Mouse (Mus musculus): ENCODE data around the gene Golph3. TPM values are rescaled to one million over a fixed set of nuclear protein-coding genes. Genes with fewer than 3 reads are reported as not detected.
A peak's percentile ranks its signal among the peaks of the same experiment; 100 is the strongest.

Gene Golph3
- polyA plus RNA-seq, 1 experiment from 2014 or later: 47.1 TPM

DNA sequence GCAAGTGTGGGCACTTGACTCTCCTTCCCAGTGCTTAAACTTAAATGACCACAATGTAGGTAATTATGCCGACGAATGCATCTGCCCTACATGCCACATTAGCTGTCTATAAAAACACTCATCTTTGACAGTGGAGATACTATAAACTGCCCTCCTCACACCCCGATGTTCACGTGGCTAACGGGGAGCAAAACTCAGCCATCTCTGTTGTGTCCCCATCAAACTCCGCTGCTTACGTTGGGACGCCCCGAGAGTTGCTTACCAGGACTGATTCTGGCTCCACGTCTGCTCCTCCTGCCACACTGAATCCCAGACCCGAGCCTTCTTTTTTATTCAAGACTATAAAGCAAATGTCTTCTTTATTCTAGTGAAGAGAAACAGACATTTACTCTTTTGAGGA, 47.1 kb downstream of the Golph3 start:
- H3K9ac ChIP-seq: no peak overlapping the region
- H3K4me2 ChIP-seq: peak overlapping the region; percentile 62; the same call in 1 of the 2 replicates
- peak overlapping the region; percentile 85 for H3K27ac ChIP-seq (replicated peaks)
- no peaks in the 10 kb centered on the region for H3K9me3 ChIP-seq (replicated peaks)
- H3K36me3 ChIP-seq (replicated peaks): no peaks in the 10 kb centered on the region
- no peak overlapping the region for H3K4me3 ChIP-seq (replicated peaks)
- 76% methylated on average over 11 of the region's 11 CpGs for WGBS (ENCODE audit: insufficient replicate concordance)
- peaks cover 41% of the 10 kb centered on the region for H3K4me1 ChIP-seq (replicated peaks)
- no peak for ATAC-seq (ENCODE audit: insufficient read depth)
- H3K27me3 ChIP-seq: no peaks in the 10 kb centered on the region

DNA sequence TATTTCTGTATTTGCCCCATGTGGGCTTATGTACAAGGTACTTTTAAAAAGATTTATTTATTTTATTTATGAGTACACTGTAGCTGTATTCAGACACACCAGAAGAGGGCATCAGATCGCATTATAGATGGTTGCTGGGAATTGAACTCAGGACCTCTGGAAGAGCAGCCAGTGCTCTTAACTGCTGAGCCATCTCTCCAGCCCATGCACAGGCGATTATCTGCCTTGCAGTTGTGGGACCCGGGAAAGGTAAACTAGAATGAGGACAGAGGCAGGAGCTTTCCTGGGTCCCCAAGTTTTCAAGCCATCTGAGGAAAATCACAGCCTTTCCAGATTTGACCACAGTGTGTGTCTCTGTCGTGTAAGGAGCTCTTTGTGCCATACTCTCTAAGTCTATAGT, 47.6 kb downstream of the Golph3 start:
- H3K36me3 ChIP-seq (replicated peaks): no peaks in the 10 kb centered on the region
- H3K9me3 ChIP-seq (replicated peaks): no peaks in the 10 kb centered on the region
- no peak overlapping the region for H3K9ac ChIP-seq
- ATAC-seq (ENCODE audit: insufficient read depth): no peak
- no peak overlapping the region for H3K4me2 ChIP-seq
- H3K27me3 ChIP-seq: no peaks in the 10 kb centered on the region
- no peak overlapping the region for H3K27ac ChIP-seq (replicated peaks)
- 51% methylated on average over 4 of the region's 4 CpGs for WGBS (ENCODE audit: insufficient replicate concordance)
- peaks cover 43% of the 10 kb centered on the region for H3K4me1 ChIP-seq (replicated peaks)
- H3K4me3 ChIP-seq (replicated peaks): no peak overlapping the region

DNA sequence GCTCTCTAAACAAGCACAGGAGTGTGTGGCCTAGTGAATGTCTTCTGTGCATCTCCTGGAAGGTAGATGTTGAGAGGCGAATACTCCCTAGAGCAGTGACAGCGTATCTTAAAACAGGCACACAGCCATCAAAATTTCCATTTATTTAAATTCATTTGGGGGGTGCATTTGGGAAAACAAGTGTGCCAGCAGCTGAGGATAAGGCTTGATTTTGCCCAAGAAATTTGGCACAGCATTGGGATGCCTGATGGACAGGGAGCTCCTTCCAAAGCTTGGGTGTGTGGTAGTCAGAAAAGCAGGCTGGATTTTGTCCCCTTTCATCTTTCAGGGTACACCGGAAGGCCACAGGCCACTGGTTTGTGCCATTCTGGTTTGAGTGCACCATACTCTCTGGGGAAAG, 48.8 kb downstream of the Golph3 start:
- WGBS (ENCODE audit: insufficient replicate concordance): 85% methylated on average over 3 of the region's 3 CpGs
- Histone ChIP-seq H3K9me3 (replicated peaks) (no peaks in the 10 kb centered on the region), H3K9ac (no peak overlapping the region), H3K27ac (replicated peaks) (no peak overlapping the region), H3K36me3 (replicated peaks) (no peaks in the 10 kb centered on the region), H3K4me3 (replicated peaks) (no peak overlapping the region), H3K27me3 (no peaks in the 10 kb centered on the region), H3K4me2 (no peak overlapping the region), H3K4me1 (replicated peaks) (peaks cover 51% of the 10 kb centered on the region)
- no peak for ATAC-seq (ENCODE audit: insufficient read depth)

DNA sequence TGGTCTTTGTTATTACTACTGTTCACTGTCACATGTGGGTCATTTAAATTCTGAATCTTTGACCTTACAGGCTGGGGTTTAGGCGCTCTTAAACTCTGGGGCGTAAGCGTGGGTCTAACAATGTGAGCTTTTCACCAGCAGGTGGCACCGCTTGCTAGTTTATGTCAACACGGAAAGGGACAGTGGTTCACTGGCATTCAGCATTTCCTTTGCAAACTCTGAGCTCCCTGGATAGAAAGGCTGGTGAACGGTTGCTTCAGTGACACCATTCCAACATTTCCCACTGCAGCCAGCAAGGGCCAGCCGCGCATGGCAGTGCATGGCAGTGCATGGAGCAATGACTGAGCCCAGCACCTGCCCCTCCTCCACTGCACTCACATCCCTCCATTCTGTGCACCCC, 49.9 kb downstream of the Golph3 start:
- Histone ChIP-seq H3K9me3 (replicated peaks) (no peaks in the 10 kb centered on the region), H3K36me3 (replicated peaks) (no peaks in the 10 kb centered on the region), H3K27ac (replicated peaks) (no peak overlapping the region), H3K9ac (no peak overlapping the region), H3K27me3 (no peaks in the 10 kb centered on the region), H3K4me2 (no peak overlapping the region), H3K4me1 (replicated peaks) (peaks cover 52% of the 10 kb centered on the region), H3K4me3 (replicated peaks) (no peak overlapping the region)
- no peak for ATAC-seq (ENCODE audit: insufficient read depth)
- 4% methylated on average over 8 of the region's 8 CpGs for WGBS (ENCODE audit: insufficient replicate concordance)

DNA sequence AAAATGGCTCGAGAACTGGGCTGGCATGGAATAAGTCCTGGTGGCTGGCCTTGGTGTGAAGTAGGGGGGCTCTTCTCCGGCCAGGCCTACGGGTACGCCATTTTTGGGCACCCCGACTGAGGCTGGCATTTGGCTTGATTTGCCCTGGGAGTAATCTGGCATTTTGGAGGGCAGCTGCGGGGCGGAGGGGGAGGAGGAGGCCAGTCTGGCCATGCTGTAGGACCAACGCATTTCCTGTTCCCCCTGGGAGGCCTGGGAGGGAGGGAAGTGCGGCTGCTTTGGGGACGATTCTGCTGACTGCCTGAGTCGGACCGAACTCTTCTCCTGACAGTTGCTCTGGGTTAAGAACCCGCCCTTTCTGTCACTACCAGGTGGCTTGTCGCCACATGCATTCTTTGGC, 52.2 kb downstream of the Golph3 start:
- Histone ChIP-seq H3K4me3 (replicated peaks) (no peak overlapping the region), H3K27ac (replicated peaks) (no peak overlapping the region), H3K36me3 (replicated peaks) (no peaks in the 10 kb centered on the region), H3K9me3 (replicated peaks) (no peaks in the 10 kb centered on the region), H3K27me3 (no peaks in the 10 kb centered on the region), H3K4me2 (no peak overlapping the region), H3K4me1 (replicated peaks) (peaks cover 38% of the 10 kb centered on the region), H3K9ac (no peak overlapping the region)
- no peak for ATAC-seq (ENCODE audit: insufficient read depth)
- WGBS (ENCODE audit: insufficient replicate concordance): 72% methylated on average over 14 of the region's 14 CpGs

DNA sequence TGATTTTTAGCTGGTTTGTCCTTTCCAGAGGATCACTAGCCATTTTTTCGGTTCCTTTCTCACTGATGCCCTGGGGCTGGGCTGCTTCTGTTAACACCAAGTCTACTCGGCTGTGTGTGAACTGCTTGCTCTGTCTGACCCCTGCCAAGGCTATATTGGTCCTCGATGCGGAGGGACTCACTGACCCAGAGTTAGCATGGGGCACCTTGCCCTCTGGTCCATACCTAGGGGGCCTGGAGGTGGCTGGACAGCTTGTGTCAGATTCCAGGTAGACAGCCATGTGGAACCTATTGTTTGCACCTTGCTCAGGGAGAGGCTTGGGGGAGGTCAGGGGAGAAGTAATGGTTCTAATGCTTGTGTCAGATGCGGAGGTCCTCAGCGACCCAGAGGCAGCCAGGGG, 52.7 kb downstream of the Golph3 start:
- no peak for ATAC-seq (ENCODE audit: insufficient read depth)
- no peaks in the 10 kb centered on the region for H3K9me3 ChIP-seq (replicated peaks)
- peaks cover 34% of the 10 kb centered on the region for H3K4me1 ChIP-seq (replicated peaks)
- no peaks in the 10 kb centered on the region for H3K36me3 ChIP-seq (replicated peaks)
- no peak overlapping the region for H3K27ac ChIP-seq (replicated peaks)
- WGBS (ENCODE audit: insufficient replicate concordance): 73% methylated on average over 6 of the region's 6 CpGs
- H3K4me3 ChIP-seq (replicated peaks): no peak overlapping the region
- no peak overlapping the region for H3K9ac ChIP-seq
- H3K27me3 ChIP-seq: no peaks in the 10 kb centered on the region
- no peak overlapping the region for H3K4me2 ChIP-seq

DNA sequence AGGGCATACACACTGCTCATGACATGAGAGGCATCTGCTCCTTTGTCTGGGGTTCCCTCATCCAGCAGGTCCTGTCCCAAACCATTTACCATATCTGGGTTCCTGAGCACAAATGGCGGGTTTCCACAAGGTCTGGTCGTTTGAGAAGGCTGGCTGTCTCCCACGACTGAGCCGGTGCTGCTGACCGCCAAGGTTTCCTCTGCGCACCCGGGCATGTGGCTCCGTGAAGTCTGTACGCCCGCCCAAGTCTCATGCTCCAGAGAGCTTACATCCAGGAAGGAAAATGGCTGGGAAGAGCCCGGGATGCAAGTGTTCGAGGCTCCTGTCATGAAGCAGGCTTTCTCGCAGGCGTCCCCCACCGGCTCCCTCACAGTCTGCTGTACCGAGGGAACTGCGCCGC, 53.7 kb downstream of the Golph3 start:
- H3K9ac ChIP-seq: no peak overlapping the region
- H3K4me1 ChIP-seq (replicated peaks): peaks cover 33% of the 10 kb centered on the region
- no peak for ATAC-seq (ENCODE audit: insufficient read depth)
- H3K4me2 ChIP-seq: peak overlapping the region; percentile 79
- H3K9me3 ChIP-seq (replicated peaks): no peaks in the 10 kb centered on the region
- no peaks in the 10 kb centered on the region for H3K36me3 ChIP-seq (replicated peaks)
- no peaks in the 10 kb centered on the region for H3K27me3 ChIP-seq
- H3K4me3 ChIP-seq (replicated peaks): peak overlapping the region; percentile 48
- H3K27ac ChIP-seq (replicated peaks): no peak overlapping the region
- WGBS (ENCODE audit: insufficient replicate concordance): 57% methylated on average over 18 of the region's 18 CpGs

DNA sequence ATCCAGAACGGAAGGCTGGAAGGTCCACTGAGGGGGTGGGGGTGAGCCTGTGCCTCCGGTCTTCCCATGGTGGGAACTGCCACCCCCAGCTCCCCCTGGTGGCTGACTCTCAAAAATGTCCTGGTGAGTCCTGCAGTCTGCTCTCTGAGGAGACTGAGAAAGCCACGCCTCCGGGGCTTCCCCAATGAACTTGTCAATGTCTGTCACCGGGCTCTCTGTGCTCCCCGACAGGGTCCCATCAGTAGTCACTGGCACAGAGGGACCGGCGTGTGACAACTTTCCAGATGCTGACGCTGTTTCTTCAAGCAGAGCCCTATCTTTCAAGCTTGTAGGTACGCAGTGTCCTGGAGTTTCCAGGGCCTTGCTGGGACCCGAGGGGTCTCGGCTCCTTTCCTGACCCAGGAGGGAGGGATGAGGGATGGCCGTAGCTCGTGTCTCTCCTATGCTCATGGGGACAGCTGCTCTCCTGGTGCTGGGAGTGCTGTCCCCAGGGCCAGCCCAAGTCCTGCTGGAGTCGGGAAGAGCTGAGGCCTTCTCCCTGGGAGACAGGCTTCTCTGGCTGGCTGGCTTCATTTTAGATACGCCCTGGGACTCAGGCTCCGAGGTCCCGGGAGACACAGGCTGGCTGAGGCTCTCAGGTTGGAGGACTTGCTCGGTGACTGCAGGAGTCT, 54.5 kb downstream of the Golph3 start:
- Histone ChIP-seq H3K9me3 (replicated peaks) (no peaks in the 10 kb centered on the region), H3K27me3 (no peaks in the 10 kb centered on the region), H3K36me3 (replicated peaks) (no peaks in the 10 kb centered on the region), H3K9ac (peak overlapping the region; percentile 56), H3K27ac (replicated peaks) (peak overlapping the region; percentile 25; the same call in 1 of the 2 replicates), H3K4me2 (peak overlapping the region; percentile 79), H3K4me1 (replicated peaks) (peaks cover 33% of the 10 kb centered on the region), H3K4me3 (replicated peaks) (peak overlapping the region; percentile 48)
- WGBS (ENCODE audit: insufficient replicate concordance): 4% methylated on average over 19 of the region's 19 CpGs
- ATAC-seq (ENCODE audit: insufficient read depth): peak; percentile 78

DNA sequence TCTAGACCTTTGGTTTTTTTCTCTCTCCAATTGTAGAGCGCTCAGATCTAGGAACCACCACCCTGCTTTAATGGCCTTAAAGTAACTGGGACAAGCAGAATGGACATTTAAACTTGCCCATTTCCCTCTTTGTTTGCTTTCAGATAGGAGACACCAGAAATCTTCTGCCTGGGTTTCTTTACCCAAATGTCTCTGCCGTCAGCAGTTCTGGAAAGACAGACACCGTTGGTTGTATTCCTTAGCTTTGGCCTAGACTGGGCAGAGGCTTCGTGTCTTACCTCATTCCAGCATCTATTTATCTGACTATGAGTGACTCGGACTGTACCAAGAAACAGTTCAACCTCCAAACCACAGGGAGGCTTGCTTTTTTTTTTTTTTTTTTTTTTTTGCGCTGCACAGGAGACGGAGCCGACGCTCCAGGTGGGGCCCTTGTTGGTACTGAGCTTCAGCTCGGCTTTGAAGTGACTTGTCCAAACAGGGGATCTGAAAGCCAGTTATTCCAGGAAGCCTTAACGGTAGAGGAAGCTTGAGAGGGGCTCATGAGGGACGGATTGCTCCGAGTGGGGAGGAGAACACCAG, 55.3 kb downstream of the Golph3 start:
- WGBS (ENCODE audit: insufficient replicate concordance): 14% methylated on average over 13 of the region's 13 CpGs
- no peaks in the 10 kb centered on the region for H3K36me3 ChIP-seq (replicated peaks)
- peak overlapping the region; percentile 25; the same call in 1 of the 2 replicates for H3K27ac ChIP-seq (replicated peaks)
- no peak for ATAC-seq (ENCODE audit: insufficient read depth)
- H3K9me3 ChIP-seq (replicated peaks): no peaks in the 10 kb centered on the region
- peak overlapping the region; percentile 48; the same call in 1 of the 2 replicates for H3K4me3 ChIP-seq (replicated peaks)
- no peak overlapping the region for H3K9ac ChIP-seq
- peak overlapping the region; percentile 79 for H3K4me2 ChIP-seq
- H3K27me3 ChIP-seq: no peaks in the 10 kb centered on the region
- H3K4me1 ChIP-seq (replicated peaks): peaks cover 30% of the 10 kb centered on the region

DNA sequence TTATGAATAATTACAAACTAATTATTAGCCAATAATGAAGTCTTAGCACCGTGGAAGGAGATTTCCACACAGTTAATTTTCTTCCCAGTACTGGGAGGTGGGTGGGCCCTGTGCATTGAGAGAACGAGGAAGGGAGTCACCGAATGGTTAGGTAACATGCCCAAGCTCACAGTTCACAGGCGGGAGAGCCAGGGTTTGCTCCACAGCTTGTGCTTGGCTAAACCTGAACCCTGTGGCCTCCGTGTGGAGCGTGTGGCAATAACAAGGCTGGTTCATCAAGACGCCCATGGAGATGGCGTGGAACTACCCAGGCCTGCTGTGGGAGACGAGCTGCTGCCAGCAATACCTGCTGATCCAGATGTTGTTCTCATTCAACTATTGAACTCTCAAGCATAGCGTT, 56.5 kb downstream of the Golph3 start:
- no peaks in the 10 kb centered on the region for H3K36me3 ChIP-seq (replicated peaks)
- no peaks in the 10 kb centered on the region for H3K9me3 ChIP-seq (replicated peaks)
- H3K4me1 ChIP-seq (replicated peaks): peaks cover 30% of the 10 kb centered on the region
- no peaks in the 10 kb centered on the region for H3K27me3 ChIP-seq
- no peak overlapping the region for H3K4me2 ChIP-seq
- no peak overlapping the region for H3K9ac ChIP-seq
- WGBS (ENCODE audit: insufficient replicate concordance): 71% methylated on average over 10 of the region's 10 CpGs
- no peak overlapping the region for H3K27ac ChIP-seq (replicated peaks)
- no peak for ATAC-seq (ENCODE audit: insufficient read depth)
- H3K4me3 ChIP-seq (replicated peaks): no peak overlapping the region

DNA sequence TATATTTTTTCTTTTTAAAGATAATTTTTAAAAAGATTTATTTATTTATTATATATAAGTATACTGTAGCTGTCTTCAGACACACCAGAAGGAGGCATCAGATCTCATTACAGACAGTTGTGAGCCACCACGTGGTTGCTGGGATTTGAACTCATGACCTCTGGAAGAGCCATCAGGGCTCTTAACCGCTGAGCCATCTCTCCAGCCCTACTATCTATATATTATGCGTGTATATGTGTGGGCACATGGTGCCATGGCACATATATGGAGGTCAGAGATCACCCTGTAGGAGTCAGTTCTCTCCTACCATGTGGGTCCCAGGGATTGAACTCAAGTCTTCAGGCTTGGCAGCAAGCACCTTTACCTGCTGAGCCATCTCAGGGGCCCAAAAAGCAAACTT, 58.8 kb downstream of the Golph3 start:
- Histone ChIP-seq H3K36me3 (replicated peaks) (no peaks in the 10 kb centered on the region), H3K27me3 (no peaks in the 10 kb centered on the region), H3K4me3 (replicated peaks) (no peak overlapping the region), H3K4me2 (no peak overlapping the region), H3K4me1 (replicated peaks) (peaks cover 20% of the 10 kb centered on the region), H3K9me3 (replicated peaks) (no peaks in the 10 kb centered on the region), H3K27ac (replicated peaks) (no peak overlapping the region), H3K9ac (no peak overlapping the region)
- no peak for ATAC-seq (ENCODE audit: insufficient read depth)
- 71% methylated on average over 3 of the region's 3 CpGs for WGBS (ENCODE audit: insufficient replicate concordance)

DNA sequence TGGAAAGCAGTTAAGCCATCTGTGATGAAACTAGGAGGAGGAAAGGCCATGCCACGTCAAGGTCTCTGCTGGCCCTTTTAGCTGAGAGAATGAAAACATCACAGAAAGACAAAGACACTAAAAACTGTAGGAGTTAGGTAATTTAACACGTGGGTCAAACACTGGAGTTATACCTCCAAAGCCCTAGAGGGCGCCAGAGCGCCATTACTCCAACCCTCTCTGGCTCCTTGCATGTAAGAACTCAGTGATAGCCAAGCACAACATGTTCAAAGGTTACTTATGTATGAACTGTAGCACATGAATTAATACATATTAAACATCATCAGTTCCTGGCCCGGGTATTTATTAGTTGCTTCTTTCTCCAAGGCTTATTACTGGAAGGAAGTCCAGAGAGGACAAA, 59.3 kb downstream of the Golph3 start:
- no peaks in the 10 kb centered on the region for H3K9me3 ChIP-seq (replicated peaks)
- no peak overlapping the region for H3K4me3 ChIP-seq (replicated peaks)
- H3K27ac ChIP-seq (replicated peaks): no peak overlapping the region
- WGBS (ENCODE audit: insufficient replicate concordance): 31% methylated on average over 5 of the region's 5 CpGs
- H3K9ac ChIP-seq: no peak overlapping the region
- H3K4me1 ChIP-seq (replicated peaks): peaks cover 15% of the 10 kb centered on the region
- no peaks in the 10 kb centered on the region for H3K27me3 ChIP-seq
- no peak for ATAC-seq (ENCODE audit: insufficient read depth)
- no peaks in the 10 kb centered on the region for H3K36me3 ChIP-seq (replicated peaks)
- no peak overlapping the region for H3K4me2 ChIP-seq
